Mouse (Mus musculus): ENCODE data around the gene Anp32b. TPM values are rescaled to one million over a fixed set of nuclear protein-coding genes. Genes with fewer than 3 reads are reported as not detected.

The Anp32b gene
- total and polyA plus RNA-seq, 3 experiments: 41.1 to 547 TPM; not detected in 1

DNA sequence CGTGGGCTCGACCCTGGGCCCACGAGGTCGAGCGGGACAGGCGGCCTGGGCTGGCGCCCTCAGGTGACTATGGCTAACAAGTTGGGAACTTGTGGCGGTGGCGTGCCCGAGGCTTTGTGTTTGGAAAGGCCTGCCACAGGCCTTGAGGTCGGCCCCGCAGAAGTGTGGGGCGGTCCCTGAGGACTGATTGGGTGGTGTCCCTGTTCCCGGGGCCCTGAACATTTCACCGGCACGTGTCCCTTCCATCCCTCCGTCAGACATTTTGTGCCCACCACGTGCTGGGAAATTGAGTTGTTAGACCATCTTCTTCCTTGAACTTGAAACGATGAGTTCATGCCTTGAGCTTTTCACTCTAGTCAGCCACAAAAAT is 1.8 kb downstream of the Anp32b start (continued):
- no peak for TF ChIP-seq UBTF (IDR thresholded peaks at IDR 0.05; ENCODE audit: borderline replicate concordance, insufficient read depth, low read depth, low read length)
- TF ChIP-seq USF1 (IDR thresholded peaks at IDR 0.05; ENCODE audit: low read depth, low read length): peak; percentile 83
- no peak for TF ChIP-seq GATA1 (IDR thresholded peaks at IDR 0.05; ENCODE audit: low read depth, low read length)
- TF ChIP-seq NELFE (IDR thresholded peaks at IDR 0.05; ENCODE audit: low read depth, low read length): peak; percentile 44; the same call in 1 of the 2 replicates
- peak; percentile 50 to 81; a peak in 3 of 4 replicates for TF ChIP-seq POLR2A (IDR thresholded peaks at IDR 0.05; ENCODE audit: control insufficient read depth in 1 of 2, insufficient read depth in 1 of 2, low read depth in 1 of 2, low read length in 2 of 2, poor library complexity in 1 of 2)
- peak; percentile 100 for TF ChIP-seq MAX (IDR thresholded peaks at IDR 0.05; ENCODE audit: low read length)
- TF ChIP-seq MXI1 (IDR thresholded peaks at IDR 0.05; ENCODE audit: low read depth, low read length): peak; percentile 96
- TF ChIP-seq HCFC1 (IDR thresholded peaks at IDR 0.05; ENCODE audit: low read depth, low read length): peak; percentile 68
- TF ChIP-seq SMC3 (IDR thresholded peaks at IDR 0.05; ENCODE audit: low read depth, low read length): no peak
- TF ChIP-seq ETS1 (IDR thresholded peaks at IDR 0.05; ENCODE audit: low read depth, low read length): peak; percentile 35; the same call in 1 of the 2 replicates

DNA sequence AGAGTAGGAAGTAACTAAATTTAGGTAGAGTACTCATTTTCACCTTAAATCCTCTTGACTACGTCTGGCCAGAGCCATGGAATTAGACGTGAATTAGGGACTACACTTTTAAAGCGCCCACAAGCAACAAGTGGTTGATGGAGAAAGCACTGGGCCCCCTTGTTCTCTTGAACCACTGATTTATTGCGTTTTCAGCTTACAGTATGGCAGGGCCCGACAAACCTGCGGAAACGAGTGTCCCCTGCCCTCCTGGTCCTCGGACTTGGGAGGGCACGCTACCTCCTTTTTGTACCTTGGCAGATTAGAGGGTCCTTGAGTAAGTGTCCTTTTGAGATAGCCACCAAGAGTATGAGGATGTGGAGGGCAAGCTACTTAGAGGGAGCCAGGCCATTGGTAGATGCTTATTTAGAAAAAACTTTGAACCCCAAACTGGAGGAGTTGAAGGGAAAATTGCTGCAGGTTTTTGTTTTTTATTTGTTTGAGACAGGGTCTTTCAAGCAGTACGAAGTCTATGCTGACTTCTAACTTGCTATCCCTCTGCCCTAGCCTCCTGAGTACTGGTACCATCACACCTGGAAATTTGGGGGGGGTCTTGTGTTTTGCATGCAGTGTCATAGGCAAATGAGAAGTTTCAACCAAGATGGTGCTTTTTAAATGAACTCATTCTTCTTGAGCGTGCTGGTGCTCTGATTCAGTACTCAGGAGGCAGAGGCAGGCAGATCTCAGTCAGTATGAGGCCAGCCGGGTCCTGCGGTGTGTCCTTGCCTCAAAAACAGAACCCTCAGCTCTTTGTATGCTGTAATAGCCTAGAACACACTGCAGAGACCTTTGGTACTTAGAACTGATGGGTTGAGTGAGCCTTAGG is 2.4 kb downstream of the Anp32b start:
- TF ChIP-seq CHD1 (IDR thresholded peaks at IDR 0.05; ENCODE audit: low read depth, low read length): 0 out of 2 replicates have a peak, but pooled peaks have one; percentile 50
- TF ChIP-seq ZMIZ1 (IDR thresholded peaks at IDR 0.05; ENCODE audit: low read depth, low read length): 0 out of 2 replicates have a peak, but pooled peaks have one; percentile 19
- TF ChIP-seq BHLHE40 (IDR thresholded peaks at IDR 0.05; ENCODE audit: borderline replicate concordance, low read depth, low read length): no peak
- TF ChIP-seq TCF12 (IDR thresholded peaks at IDR 0.05; ENCODE audit: low read depth, low read length): no peak
- TF ChIP-seq SIN3A (IDR thresholded peaks at IDR 0.05; ENCODE audit: low read length): no peak
- no peak for TF ChIP-seq MEF2A (IDR thresholded peaks at IDR 0.05; ENCODE audit: extremely low read depth, insufficient replicate concordance, low read depth, low read length, poor library complexity, severe bottlenecking)
- no peak for TF ChIP-seq GABPA (IDR thresholded peaks at IDR 0.05; ENCODE audit: low read depth, low read length)
- peaks cover 6 to 58% of the 10 kb centered on the region in 2 experiments for H3K36me3 ChIP-seq (ENCODE audit: control insufficient read depth in 1 of 2, insufficient read depth in 2 of 2, low read length in 2 of 2)

More for the DNA sequence above, 2.4 kb downstream of the Anp32b start:
- Histone ChIP-seq H3K4me3 (ENCODE audit: control insufficient read depth in 1 of 2, insufficient read depth in 1 of 2, low read depth in 2 of 2, low read length in 2 of 2) (peak overlapping the region; percentile 40 to 85), H3K4me1 (ENCODE audit: control insufficient read depth in 1 of 2, insufficient read depth in 2 of 2, low read length in 2 of 2) (peaks cover 27 to 48% of the 10 kb centered on the region in 2 experiments), H3K27me3 (ENCODE audit: control insufficient read depth in 1 of 2, insufficient read depth in 2 of 2, low read length in 2 of 2) (no peaks in the 10 kb centered on the region), H3K9me3 (replicated peaks; ENCODE audit: insufficient read depth, low read length) (no peaks in the 10 kb centered on the region), H3K9ac (ENCODE audit: control insufficient read depth, low read depth, low read length, poor library complexity, severe bottlenecking) (peak overlapping the region; percentile 98), H3K27ac (ENCODE audit: control insufficient read depth, low read depth, low read length) (peak overlapping the region; percentile 91), H3K79me2 (ENCODE audit: control insufficient read depth, insufficient read depth, low read length, poor library complexity) (peaks cover 76% of the 10 kb centered on the region)
- DNase-seq (ENCODE audit: low read depth, low spot score): peak; percentile 52
